Mouse (Mus musculus): ENCODE results near the gene Gak. TPM values are rescaled to one million over a fixed set of nuclear protein-coding genes. Genes with fewer than 3 reads are reported as not detected.

Gak gene
- total RNA-seq, 2 experiments from 2014 or later: 88.6 to 104 TPM

- ATAC-seq (replicated peaks; ENCODE audit: low FRiP score, low TSS enrichment, poor library complexity, severe bottlenecking): no peak
These were observed 95.4 kb downstream of the Gak start for GRCm38 (mm10) chr5:108534188-108534587.

- ATAC-seq (replicated peaks; ENCODE audit: low FRiP score, low TSS enrichment, poor library complexity, severe bottlenecking): no peak
These were observed 107.0 kb downstream of the Gak start for GRCm38 (mm10) chr5:108522597-108522996.

GRCm38 (mm10) chr5:108521896-108522295 is 107.7 kb downstream of the Gak start:
- no peak for ATAC-seq (replicated peaks; ENCODE audit: low FRiP score, low TSS enrichment, poor library complexity, severe bottlenecking)

GRCm38 (mm10) chr5:108521016-108521415 is 108.5 kb downstream of the Gak start:
- ATAC-seq (replicated peaks; ENCODE audit: low FRiP score, low TSS enrichment, poor library complexity, severe bottlenecking): no peak

- no peak for ATAC-seq (replicated peaks; ENCODE audit: low FRiP score, low TSS enrichment, poor library complexity, severe bottlenecking)
These were observed 109.4 kb downstream of the Gak start for GRCm38 (mm10) chr5:108520153-108520552.

Other genes with a start within 250 kb of the Gak start
- not detected in 2 replicates for gene Pde6b, start 241.4 kb downstream of the Gak start, total RNA-seq (2014; fragmentation: Nextera tagmentation)
- not detected in 2 replicates for gene Pde6b, start 241.4 kb downstream of the Gak start, total RNA-seq (2017)
- 469 and 530 TPM in 2 replicates for gene Atp5k, start 195.3 kb downstream of the Gak start, total RNA-seq (2014; fragmentation: Nextera tagmentation)
- 315 and 364 TPM in 2 replicates for gene Atp5k, start 195.3 kb downstream of the Gak start, total RNA-seq (2017)
- 0.22 TPM in 1 of 2 replicates, not detected in the other for gene Mfsd7a, start 180.9 kb downstream of the Gak start, total RNA-seq (2014; fragmentation: Nextera tagmentation)
- gene Mfsd7a, start 180.9 kb downstream of the Gak start, total RNA-seq (2017): 0.23 TPM in 1 of 2 replicates, not detected in the other
- gene Pcgf3, start 168.5 kb downstream of the Gak start, total RNA-seq (2014; fragmentation: Nextera tagmentation): 30.8 and 41.9 TPM in 2 replicates
- gene Pcgf3, start 168.5 kb downstream of the Gak start, total RNA-seq (2017): 10.0 and 16.2 TPM in 2 replicates
- not detected in 2 replicates for gene Cplx1, start 79.7 kb downstream of the Gak start, total RNA-seq (2014; fragmentation: Nextera tagmentation)
- gene Cplx1, start 79.7 kb downstream of the Gak start, total RNA-seq (2017): not detected in 2 replicates
- 20.5 and 21.9 TPM in 2 replicates for gene Tmem175, start within 50 bp of the Gak start, total RNA-seq (2014; fragmentation: Nextera tagmentation)
- 6.5 and 12.3 TPM in 2 replicates for gene Tmem175, start within 50 bp of the Gak start, total RNA-seq (2017)
- 19.9 and 20.7 TPM in 2 replicates for gene Idua, start 30.6 kb upstream of the Gak start, total RNA-seq (2014; fragmentation: Nextera tagmentation)
- gene Idua, start 30.6 kb upstream of the Gak start, total RNA-seq (2017): 2.8 and 7.8 TPM in 2 replicates
- 16.3 and 24.7 TPM in 2 replicates for gene Dgkq, start 39.9 kb upstream of the Gak start, total RNA-seq (2014; fragmentation: Nextera tagmentation)
- gene Dgkq, start 39.9 kb upstream of the Gak start, total RNA-seq (2017): 10.5 and 13.0 TPM in 2 replicates
- 22.9 and 25.8 TPM in 2 replicates for gene Slc26a1, start 45.8 kb upstream of the Gak start, total RNA-seq (2014; fragmentation: Nextera tagmentation)
- 10.7 and 12.3 TPM in 2 replicates for gene Slc26a1, start 45.8 kb upstream of the Gak start, total RNA-seq (2017)
- 16.8 and 29.8 TPM in 2 replicates for gene Fgfrl1, start 62.6 kb upstream of the Gak start, total RNA-seq (2014; fragmentation: Nextera tagmentation)
- 7.5 and 8.4 TPM in 2 replicates for gene Fgfrl1, start 62.6 kb upstream of the Gak start, total RNA-seq (2017)
- not detected in 2 replicates for gene Rnf212, start 145.2 kb upstream of the Gak start, total RNA-seq (2014; fragmentation: Nextera tagmentation)
- gene Rnf212, start 145.2 kb upstream of the Gak start, total RNA-seq (2017): not detected in 2 replicates
- gene Tmed11, start 165.6 kb upstream of the Gak start, total RNA-seq (2014; fragmentation: Nextera tagmentation): not detected in 2 replicates
- not detected in 2 replicates for gene Tmed11, start 165.6 kb upstream of the Gak start, total RNA-seq (2017)
- not detected in 2 replicates for gene Vmn2r8, start 179.1 kb upstream of the Gak start, total RNA-seq (2014; fragmentation: Nextera tagmentation)
- not detected in 2 replicates for gene Vmn2r8, start 179.1 kb upstream of the Gak start, total RNA-seq (2017)
- not detected in 2 replicates for gene Vmn2r9, start 222.8 kb upstream of the Gak start, total RNA-seq (2014; fragmentation: Nextera tagmentation)
- gene Vmn2r9, start 222.8 kb upstream of the Gak start, total RNA-seq (2017): not detected in 2 replicates